Mouse (Mus musculus): ENCODE data around the gene Lamc2.

The Lamc2 gene

DNA sequence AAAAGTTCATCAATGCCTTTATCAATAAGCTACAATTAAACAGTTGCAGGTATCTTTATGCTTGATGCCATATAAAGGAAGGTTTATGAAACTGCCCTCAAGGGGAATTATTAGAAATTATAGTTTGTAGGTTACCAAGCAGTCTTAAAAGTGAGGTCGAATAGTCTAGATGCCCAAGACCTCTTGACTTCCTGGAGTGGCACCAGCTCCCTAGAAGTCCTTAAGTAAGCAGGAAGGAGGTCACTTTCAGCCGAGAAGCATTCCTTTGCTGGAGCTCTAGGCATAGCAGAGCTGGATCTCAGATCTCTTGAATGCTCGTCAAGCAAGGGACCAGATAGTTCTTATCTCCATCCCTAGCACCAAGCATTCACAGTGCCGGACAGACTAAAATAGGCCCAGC, 58.6 kb downstream of the Lamc2 start:
- no peak for DNase-seq (ENCODE audit: low read depth, low spot score)

- DNase-seq (ENCODE audit: low read depth, low spot score) = no peak
Observed at GRCm38 (mm10) chr1:153126491-153127381, 59.5 kb downstream of the Lamc2 start.

- no peak for DNase-seq (ENCODE audit: low read depth, low spot score)
Observed at GRCm38 (mm10) chr1:153125287-153126275, 60.7 kb downstream of the Lamc2 start.

DNA sequence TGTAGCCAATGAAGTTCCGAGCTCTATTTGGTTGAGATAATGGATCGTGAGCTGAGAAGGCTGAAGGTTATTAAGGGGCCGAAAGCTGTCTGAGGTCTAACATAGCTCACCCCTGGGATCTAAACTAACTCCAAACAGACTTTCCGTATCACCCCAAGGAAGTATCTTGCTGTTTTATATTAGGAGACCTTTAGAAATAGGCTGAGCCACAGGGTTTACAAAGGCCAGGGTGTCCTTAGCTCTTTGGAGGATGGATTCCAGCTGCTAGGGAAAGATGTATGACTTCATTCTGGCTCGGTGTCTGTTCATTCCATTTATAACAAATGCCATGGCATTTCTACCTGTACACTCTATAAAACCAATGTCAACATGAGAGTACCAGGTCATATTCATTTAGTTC, 61.7 kb downstream of the Lamc2 start:
- DNase-seq (ENCODE audit: low read depth, low spot score) = no peak

DNA sequence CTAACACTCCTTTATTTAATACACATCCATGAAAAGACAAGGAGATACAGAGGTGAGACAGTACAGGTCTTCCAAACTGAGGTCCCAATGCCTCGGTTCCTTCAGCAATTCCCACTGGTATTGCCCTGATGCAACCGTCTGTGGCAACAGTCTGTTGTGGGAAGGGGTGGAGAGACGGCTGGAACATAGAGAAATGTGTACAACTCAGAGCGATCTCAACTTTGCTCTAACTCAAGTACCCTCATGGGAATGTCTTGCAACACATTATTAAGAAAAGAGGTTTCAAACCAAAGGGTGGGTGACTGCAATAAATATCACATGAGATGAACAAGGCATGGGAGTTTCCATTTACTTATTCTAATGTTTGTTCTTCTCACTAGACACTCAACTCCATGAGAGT, 63.5 kb downstream of the Lamc2 start:
- no peak for DNase-seq (ENCODE audit: low read depth, low spot score)

GRCm38 (mm10) chr1:153121320-153121719, 64.9 kb downstream of the Lamc2 start:
- DNase-seq (ENCODE audit: low read depth, low spot score) = no peak

GRCm38 (mm10) chr1:153120544-153120943, 65.7 kb downstream of the Lamc2 start:
- no peak for DNase-seq (ENCODE audit: low read depth, low spot score)

DNA sequence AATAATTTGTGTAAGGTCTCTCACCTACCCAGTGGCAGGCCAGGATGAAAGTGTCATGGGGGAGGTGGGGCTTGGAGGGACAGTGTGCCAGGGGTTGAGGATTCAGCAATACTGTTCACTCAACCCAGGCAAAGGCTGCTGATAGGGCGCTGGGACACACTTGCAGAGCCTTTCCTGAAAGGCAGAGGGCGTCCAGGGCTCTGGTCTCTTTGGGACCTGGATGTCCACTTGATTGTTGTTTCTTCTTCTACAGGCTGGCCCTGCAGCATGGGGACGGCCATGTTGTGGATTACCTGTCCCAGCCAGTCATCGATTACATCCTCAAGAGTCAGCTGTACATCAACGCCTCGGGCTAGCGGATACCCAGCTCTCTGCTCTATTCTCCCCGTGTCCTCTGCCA, 70.9 kb downstream of the Lamc2 start:
- DNase-seq (ENCODE audit: low read depth, low spot score) = no peak

DNA sequence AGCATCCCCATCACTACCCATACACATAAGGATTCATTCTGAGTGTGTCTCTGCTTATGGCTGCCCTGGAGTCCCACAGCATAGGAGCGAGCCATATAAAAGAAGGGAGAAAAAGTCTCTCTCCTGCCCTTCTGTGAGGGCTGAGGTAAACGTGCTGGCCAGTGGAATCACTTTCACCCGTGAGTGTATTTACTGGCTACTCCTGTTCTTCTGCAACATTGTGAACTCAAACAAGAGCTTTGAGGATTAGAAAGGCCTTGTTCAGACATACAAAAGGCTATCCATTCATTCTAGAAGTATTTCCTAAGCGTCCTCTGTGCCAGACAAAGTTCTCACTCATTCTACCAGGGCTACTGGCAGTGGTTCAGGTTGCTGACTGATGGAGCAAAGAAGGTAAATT, 74.7 kb downstream of the Lamc2 start:
- DNase-seq (ENCODE audit: low read depth, low spot score) = no peak

GRCm38 (mm10) chr1:153109836-153110235, 76.4 kb downstream of the Lamc2 start:
- no peak for DNase-seq (ENCODE audit: low read depth, low spot score)

DNA sequence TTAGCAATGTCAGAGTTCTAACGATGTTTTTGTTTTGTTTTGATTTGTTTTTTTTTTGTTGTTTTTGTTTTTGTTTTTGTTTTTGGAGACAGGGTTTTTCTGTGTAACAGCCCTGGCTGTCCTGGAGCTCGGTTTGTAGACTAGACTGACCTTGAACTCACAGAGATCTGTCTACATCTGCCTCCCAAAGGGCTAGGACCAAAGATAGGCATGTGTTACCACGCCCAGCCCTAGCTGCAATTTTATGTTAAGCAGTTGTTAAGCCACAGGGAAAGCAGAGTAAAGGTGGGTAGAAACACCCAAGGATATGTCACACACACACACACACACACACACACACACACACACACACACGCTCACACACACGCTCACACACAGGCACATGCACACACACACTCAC, 76.9 kb downstream of the Lamc2 start:
- DNase-seq (ENCODE audit: low read depth, low spot score) = no peak

- DNase-seq (ENCODE audit: low read depth, low spot score) = no peak
Observed at GRCm38 (mm10) chr1:153107866-153108265, 78.4 kb downstream of the Lamc2 start.

- no peak for DNase-seq (ENCODE audit: low read depth, low spot score)
Observed at GRCm38 (mm10) chr1:153104804-153105203, 81.4 kb downstream of the Lamc2 start.

DNA sequence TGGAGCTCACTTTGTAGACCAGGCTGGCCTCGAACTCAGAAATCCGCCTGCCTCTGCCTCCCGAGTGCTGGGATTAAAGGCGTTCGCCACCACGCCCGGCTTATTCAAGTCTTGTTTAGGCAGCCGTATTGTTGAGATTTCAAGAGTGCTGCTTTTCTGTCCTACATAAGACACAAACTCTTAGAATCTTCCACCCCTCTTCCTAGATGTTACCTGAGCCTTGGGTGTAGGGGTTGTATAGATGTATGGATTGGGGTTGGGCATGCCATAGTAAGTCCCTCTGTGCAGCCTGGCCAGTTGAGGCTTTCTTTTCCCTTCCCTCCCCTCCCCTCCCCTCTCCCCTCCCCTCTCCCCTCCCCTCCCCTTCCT, 83.1 kb downstream of the Lamc2 start:
- DNase-seq (ENCODE audit: low read depth, low spot score) = no peak

- DNase-seq (ENCODE audit: low read depth, low spot score) = no peak
Observed at GRCm38 (mm10) chr1:153102296-153103185, 83.7 kb downstream of the Lamc2 start.

DNA sequence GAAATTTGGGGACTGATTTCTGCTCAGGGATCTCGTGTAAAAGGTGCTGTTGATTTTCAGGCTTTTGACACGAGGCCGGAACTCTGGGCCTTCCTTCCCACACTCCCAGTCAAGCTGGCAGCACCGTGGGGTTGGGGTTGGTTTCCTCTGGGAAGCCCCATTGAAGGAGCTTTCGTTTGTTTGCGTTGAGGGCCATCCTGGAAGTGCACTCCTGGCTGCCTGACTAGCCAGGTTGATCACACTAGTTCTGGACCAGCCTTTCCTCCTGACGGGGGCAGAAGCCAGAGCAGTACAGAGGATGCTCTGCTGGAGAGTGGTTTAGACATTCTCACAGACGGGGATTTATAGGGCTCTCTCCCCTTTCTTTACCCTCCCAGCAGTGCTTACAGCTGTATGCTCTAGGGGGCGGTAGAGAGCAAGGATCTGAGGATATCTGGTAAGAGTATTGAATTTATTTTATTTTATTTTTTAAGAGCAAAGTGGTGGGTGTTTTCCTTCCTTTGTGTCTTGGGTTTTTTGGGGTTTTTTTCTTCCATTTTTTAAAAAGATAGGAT, 84.8 kb downstream of the Lamc2 start:
- no peak for DNase-seq (ENCODE audit: low read depth, low spot score)

GRCm38 (mm10) chr1:153100912-153101311, 85.3 kb downstream of the Lamc2 start:
- no peak for DNase-seq (ENCODE audit: low read depth, low spot score)

GRCm38 (mm10) chr1:153098586-153098985, 87.7 kb downstream of the Lamc2 start:
- DNase-seq (ENCODE audit: low read depth, low spot score) = no peak

GRCm38 (mm10) chr1:153097017-153097675, 89.1 kb downstream of the Lamc2 start:
- no peak for DNase-seq (ENCODE audit: low read depth, low spot score)
